Mouse (Mus musculus): ENCODE measurements around the gene Slc35f1.

GRCm38 (mm10) chr10:52871110-52871509 lies 180.8 kb downstream of the Slc35f1 start:
- TF ChIP-seq SIN3A (IDR thresholded peaks at IDR 0.05; ENCODE audit: low read length), result no peak
- TF ChIP-seq POLR2A (IDR thresholded peaks at IDR 0.05; ENCODE audit: low read depth, low read length), result no peak
- TF ChIP-seq ZMIZ1 (IDR thresholded peaks at IDR 0.05; ENCODE audit: low read depth, low read length), result no peak
- TF ChIP-seq BHLHE40 (IDR thresholded peaks at IDR 0.05; ENCODE audit: low read depth, low read length), result no peak
- no peak for TF ChIP-seq NELFE (IDR thresholded peaks at IDR 0.05; ENCODE audit: low read depth, low read length)

Measured in CH12.LX (cell line).